Mouse (Mus musculus) brain, embryonic 14.5 days (tissue): ENCODE results near the gene Mllt10.

Experiments
- CTCF ChIP-seq: fragments of 200-500 bp; IDR thresholded peaks from 2 replicates; pipeline ENCODE4 v1.5.1; 2012; ENCODE audit warnings: inconsistent platforms, mild to moderate bottlenecking, moderate library complexity, borderline replicate concordance; ENCODE audit not compliant: insufficient read depth, insufficient read length; ENCODE audit errors: extremely low read depth
- POLR2A ChIP-seq: fragments of 200-500 bp; IDR thresholded peaks from 2 replicates; pipeline ENCODE4 v1.6.1; 2012; ENCODE audit warnings: mild to moderate bottlenecking, inconsistent platforms, borderline replicate concordance; ENCODE audit not compliant: poor library complexity, insufficient read depth, insufficient read length, severe bottlenecking; ENCODE audit errors: extremely low read depth

DNA sequence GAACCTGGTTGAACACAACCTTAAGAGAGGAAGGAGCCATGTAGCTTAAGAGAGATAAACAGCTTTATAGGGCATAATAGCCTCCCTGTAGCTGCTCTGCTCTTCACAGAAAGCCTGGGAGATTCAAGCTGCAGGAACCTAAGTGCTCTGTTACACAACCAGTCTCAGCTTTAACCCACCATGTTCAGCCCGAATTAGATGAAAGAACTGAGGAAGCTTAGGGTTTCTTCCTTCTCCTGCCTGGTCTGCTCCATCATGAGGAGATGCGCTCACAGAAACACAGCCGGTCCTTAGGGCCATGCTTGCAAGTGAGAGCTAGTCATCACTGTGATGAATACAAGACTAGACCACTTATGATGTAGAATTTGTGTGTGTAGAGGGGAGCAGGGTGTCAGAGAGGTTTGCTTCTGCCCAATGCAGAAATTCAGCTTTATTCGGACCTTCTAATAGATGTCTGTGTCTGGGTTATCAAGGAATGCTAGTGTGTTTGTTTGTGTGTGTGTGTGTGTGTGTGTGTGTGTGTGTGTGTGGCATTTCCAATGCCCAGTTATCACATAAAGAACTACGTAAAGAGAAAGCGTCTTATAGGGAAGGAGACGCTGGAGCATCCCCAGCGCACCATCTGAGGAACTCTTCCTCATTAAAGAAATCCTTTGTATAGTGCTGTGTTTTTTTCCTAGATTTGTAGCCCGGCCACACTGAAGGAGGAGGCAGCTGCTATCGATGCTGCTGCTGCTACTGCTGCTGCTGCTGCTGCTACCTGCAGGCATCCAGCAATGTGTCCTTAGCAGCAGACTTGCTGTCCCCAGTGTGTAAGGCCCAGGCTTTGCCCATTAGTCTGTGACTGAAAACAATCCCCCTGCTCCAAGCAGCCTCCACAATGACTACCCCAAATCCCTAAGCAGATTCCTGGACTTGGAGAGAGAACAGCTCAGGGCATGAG, 21.6 kb upstream of the Mllt10 start:
- TF ChIP-seq CTCF: no peak
- no peak for TF ChIP-seq POLR2A
